Mouse (Mus musculus) olfactory bulb, adult 2 months (tissue): ENCODE measurements around the gene Tmem45a. TPM values are rescaled to one million over a fixed set of nuclear protein-coding genes. Genes with fewer than 3 reads are reported as not detected.
"Not testable (repeated sequence)": the region's sequence is repeated elsewhere in the genome, so short reads cannot be mapped to it uniquely, and the experiment has no call there.

Source experiments
- H3K27ac ChIP-seq: fragments of 200-500 bp; 2 replicates; pipeline ENCODE4 v1.5.1; 2012; ENCODE audit warnings: low read depth, low read length; ENCODE audit not compliant: insufficient read depth
- H3K4me1 ChIP-seq: fragments of 200-500 bp; 2 replicates; pipeline ENCODE4 v1.6.1; 2012; ENCODE audit warnings: low read length; ENCODE audit not compliant: control insufficient read depth, insufficient read depth
- H3K4me3 ChIP-seq: fragments of 200-500 bp; 2 replicates; pipeline ENCODE4 v1.5.1; 2012; ENCODE audit warnings: mild to moderate bottlenecking, low read depth, low read length, moderate library complexity; ENCODE audit not compliant: insufficient read depth
- CTCF ChIP-seq: fragments of 200-500 bp; IDR thresholded peaks from 2 replicates; pipeline ENCODE4 v1.5.1; 2012; ENCODE audit warnings: low read depth, mild to moderate bottlenecking, low read length, moderate library complexity; ENCODE audit not compliant: insufficient read depth
- POLR2A ChIP-seq: fragments of 200-500 bp; IDR thresholded peaks from 2 replicates; pipeline ENCODE4 v1.6.1; 2012; ENCODE audit warnings: mild to moderate bottlenecking, low read depth, low read length, moderate library complexity; ENCODE audit not compliant: insufficient read depth
- WGBS: fragments of 180-500 bp; shearing (Covaris S2); methylation state at CpG from one replicate; pipeline ENCODE4 v1.1.7; 2018; 5-methylcytosine and 5-hydroxymethylcytosine counted together
- polyA plus RNA-seq: library from polyadenylated mRNA; stranded (reverse); fragments of >200 nt; gene quantifications from 2 replicates; pipeline ENCODE4 v1.2.4, GENCODE M21; 2012; ENCODE audit warnings: low replicate concordance; ENCODE audit not compliant: missing spikeins, insufficient read depth, insufficient read length

Gene Tmem45a
- polyA plus RNA-seq: not detected in 2 replicates

DNA sequence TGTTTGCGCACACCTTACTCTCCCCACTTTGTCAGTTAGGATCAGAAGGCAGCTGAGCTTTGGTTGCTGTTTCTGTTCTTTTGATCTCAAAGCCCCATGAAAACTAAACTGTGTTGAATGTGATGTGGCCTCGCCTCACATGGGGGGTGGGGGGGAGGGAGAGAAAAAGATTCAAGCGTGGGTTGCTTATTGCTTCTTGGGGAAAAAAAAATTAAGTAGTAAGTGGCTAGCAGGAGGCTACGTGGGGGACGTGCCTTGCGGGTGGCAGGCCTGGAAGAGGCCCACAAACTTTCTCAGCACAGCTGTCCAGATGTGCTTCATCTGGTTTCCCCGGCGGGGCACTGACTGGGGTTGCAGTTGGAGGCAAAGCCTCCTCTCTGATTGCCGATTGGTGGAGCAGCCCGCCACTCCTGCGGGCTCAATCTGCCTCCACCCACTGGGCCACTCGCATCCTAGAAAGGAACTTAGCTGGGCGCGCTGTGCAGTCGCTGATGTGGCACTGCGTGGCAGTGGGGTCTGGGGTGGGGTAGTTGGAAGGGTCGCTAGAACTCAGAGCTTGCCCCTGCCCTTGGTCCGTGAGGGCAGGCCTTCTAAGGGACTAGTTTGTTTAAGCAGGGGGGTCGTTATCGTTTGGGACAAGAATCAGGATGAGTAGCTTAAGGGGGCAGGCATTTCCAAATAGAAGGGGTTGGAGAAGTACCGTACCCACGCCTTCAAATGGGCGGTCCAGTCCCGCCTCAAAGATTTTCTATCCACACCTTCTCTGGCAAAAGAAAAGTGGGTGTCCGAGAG is at the start of gene Tmem45a:
Tmem45a (minus strand) TSS at position 343 of the 792 bp plus-strand sequence.
- TF ChIP-seq POLR2A (no peak), CTCF (no peak)
- H3K4me1 ChIP-seq: peaks cover 7% of the 10 kb centered on the region
- 5% methylated on average over 25 of the region's 25 CpGs for WGBS
- H3K4me3 ChIP-seq: peak within 1 kb of the TSS; percentile 47
- no peak within 1 kb of the TSS for H3K27ac ChIP-seq

- Histone ChIP-seq H3K27ac (0 out of 2 replicates have a peak within 1 kb of the TSS, but pooled peaks have one; percentile 32), H3K4me1 (peaks cover 5% of the 10 kb centered on the region), H3K4me3 (no peak within 1 kb of the TSS; the same call in 1 of the 2 replicates)
- 27% methylated on average over 3 of the region's 3 CpGs for WGBS
- TF ChIP-seq POLR2A: no peak
- TF ChIP-seq CTCF: no peak
Measured at GRCm38 (mm10) chr16:56928023-56928422, 42.1 kb upstream of the Tmem45a start, which contains the start of gene Lnp1. Gene Lnp1 (minus strand): TSS chr16:56928061.

- Histone ChIP-seq H3K4me1 (no peaks in the 10 kb centered on the region), H3K27ac (no peak overlapping the region), H3K4me3 (no peak overlapping the region)
- TF ChIP-seq CTCF (no peak), POLR2A (no peak)
- 23% methylated on average over 8 of the region's 8 CpGs for WGBS
Measured at GRCm38 (mm10) chr16:56920102-56920657, 34.2 kb upstream of the Tmem45a start.

GRCm38 (mm10) chr16:56917230-56917629 is 31.3 kb upstream of the Tmem45a start:
- H3K4me1 ChIP-seq: no peaks in the 10 kb centered on the region
- H3K4me3 ChIP-seq: no peak overlapping the region
- 90% methylated on average over 7 of the region's 7 CpGs for WGBS
- H3K27ac ChIP-seq: no peak overlapping the region
- no peak for TF ChIP-seq POLR2A
- TF ChIP-seq CTCF: no peak

- H3K4me3 ChIP-seq: no peak overlapping the region
- no peak overlapping the region for H3K27ac ChIP-seq
- no peaks in the 10 kb centered on the region for H3K4me1 ChIP-seq
- 61% methylated on average over 5 of the region's 5 CpGs for whole genome bisulfite sequencing
- TF ChIP-seq CTCF: no peak
- TF ChIP-seq POLR2A: no peak
Measured at GRCm38 (mm10) chr16:56908986-56909385, 23.0 kb upstream of the Tmem45a start.

DNA sequence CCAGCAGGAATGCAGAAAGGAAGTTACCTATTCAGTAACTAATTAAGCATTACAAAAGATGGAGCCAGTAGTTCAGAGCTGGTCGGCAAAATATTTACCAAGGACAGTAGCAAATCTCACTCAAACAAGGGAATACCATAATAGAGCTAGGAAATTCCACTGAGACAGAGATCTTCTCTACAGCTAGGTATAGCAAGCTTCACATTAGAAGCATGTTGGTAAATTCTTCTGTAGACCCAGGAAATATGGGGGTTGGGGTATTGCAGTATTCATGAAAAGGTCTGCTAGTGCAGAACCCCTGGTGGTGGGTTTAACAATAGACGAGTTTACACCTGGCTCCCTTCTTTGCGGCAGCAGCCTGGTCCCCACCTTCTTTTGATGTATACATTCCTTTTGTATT is 16.2 kb upstream of the Tmem45a start:
- H3K4me3 ChIP-seq, H3K27ac ChIP-seq, H3K4me1 ChIP-seq: not testable (repeated sequence)
- WGBS: 64% methylated on average over 3 of the region's 3 CpGs

DNA sequence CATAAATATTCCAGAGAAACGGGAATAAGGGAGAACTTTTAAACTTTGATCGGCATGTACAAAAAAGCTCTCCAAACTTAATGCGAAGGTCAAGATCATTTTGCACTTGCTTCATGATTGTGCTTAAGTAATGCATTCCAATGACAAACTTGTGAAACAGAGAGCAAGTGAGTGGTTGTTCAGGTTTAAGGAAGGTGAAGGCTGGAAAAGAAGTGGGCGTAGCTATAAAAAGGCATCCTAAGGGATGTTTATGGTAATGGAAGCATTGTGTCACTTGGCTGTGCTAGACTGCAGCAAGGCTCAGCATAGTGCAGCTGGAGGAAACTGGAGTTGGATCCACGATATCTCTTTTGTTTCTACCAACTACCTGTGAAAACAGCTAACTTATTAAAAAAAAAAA is 5.6 kb upstream of the Tmem45a start:
- TF ChIP-seq POLR2A: no peak
- Histone ChIP-seq H3K27ac (no peak overlapping the region), H3K4me1 (no peaks in the 10 kb centered on the region), H3K4me3 (no peak overlapping the region)
- WGBS: 84% methylated on average over 5 of the region's 5 CpGs

- WGBS: 20% methylated on average over 9 of the region's 9 CpGs
Measured at GRCm38 (mm10) chr16:56886616-56887116, 700 bp upstream of the Tmem45a start.

GRCm38 (mm10) chr16:56884811-56885210 is 1.2 kb downstream of the Tmem45a start:
- no peak for TF ChIP-seq CTCF
- no peak for TF ChIP-seq POLR2A
- H3K4me3 ChIP-seq: no peak overlapping the region
- H3K4me1 ChIP-seq: peaks cover 7% of the 10 kb centered on the region
- H3K27ac ChIP-seq: no peak overlapping the region
- 92% methylated on average over 6 of the region's 6 CpGs for WGBS

More at GRCm38 (mm10) chr16:56886616-56887116, 700 bp upstream of the Tmem45a start:
- Histone ChIP-seq H3K27ac (no peak overlapping the region), H3K4me1 (peaks cover 7% of the 10 kb centered on the region), H3K4me3 (peak overlapping the region; percentile 47)
- no peak for TF ChIP-seq POLR2A
- TF ChIP-seq CTCF: no peak
